Mouse (Mus musculus) activated CD4-positive, CD25-positive, alpha-beta regulatory T cell, adult 4 months (primary cell): ENCODE results near the gene Sdk1. TPM values are rescaled to one million over a fixed set of nuclear protein-coding genes. Genes with fewer than 3 reads are reported as not detected.

Experiments used
- ATAC-seq: one replicate; pipeline ENCODE4 v1.8.0; 2017
- polyA plus RNA-seq, 2 experiments: library from polyadenylated mRNA; unstranded; fragments of 100-300 nt; shearing (Covaris generic); gene quantifications; one replicate each; pipeline ENCODE4 v1.2.1; 2017

Sdk1 gene
- polyA plus RNA-seq, 2 experiments from 2014 or later = 0.19 TPM; not detected in 1

DNA sequence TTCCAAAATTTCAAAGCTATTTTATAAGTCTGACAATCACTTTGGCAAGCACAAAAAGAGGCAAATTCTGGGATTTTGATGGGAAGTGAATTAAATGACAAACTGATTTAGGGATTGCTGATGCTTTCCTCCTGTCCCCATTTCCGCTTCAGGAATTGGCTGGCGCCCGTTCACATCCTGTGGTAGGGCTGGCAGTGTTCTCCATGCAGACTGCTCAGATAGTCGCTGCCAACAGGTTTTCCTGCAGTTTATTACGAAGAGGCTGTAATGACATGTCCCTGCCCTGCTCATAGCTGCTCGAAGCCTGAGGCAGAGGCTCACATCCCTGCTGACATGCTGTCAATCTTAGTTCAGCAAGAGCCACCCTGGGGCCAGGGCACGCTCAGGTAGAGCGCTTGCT is 908.3 kb downstream of the Sdk1 start:
- no peak for ATAC-seq

DNA sequence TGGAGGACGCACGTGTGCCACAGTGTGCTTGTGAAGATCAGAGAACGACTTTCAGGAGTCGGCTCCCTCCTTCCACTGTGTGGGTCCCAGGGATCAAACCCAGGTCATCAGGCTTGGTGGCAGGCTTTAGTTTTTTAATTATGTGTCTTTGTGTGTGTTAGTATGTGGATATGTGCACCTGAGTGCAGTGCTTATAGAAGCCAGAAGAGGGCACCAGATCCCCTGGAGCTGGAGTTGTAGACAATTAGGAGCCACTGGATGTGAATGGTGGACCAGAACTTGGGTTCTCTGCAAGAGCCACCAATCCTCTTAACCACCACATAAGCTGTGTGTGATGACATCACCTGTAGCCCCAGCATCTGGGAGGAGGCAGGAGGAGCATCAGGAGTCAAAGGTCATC is 909.5 kb downstream of the Sdk1 start:
- ATAC-seq = no peak

DNA sequence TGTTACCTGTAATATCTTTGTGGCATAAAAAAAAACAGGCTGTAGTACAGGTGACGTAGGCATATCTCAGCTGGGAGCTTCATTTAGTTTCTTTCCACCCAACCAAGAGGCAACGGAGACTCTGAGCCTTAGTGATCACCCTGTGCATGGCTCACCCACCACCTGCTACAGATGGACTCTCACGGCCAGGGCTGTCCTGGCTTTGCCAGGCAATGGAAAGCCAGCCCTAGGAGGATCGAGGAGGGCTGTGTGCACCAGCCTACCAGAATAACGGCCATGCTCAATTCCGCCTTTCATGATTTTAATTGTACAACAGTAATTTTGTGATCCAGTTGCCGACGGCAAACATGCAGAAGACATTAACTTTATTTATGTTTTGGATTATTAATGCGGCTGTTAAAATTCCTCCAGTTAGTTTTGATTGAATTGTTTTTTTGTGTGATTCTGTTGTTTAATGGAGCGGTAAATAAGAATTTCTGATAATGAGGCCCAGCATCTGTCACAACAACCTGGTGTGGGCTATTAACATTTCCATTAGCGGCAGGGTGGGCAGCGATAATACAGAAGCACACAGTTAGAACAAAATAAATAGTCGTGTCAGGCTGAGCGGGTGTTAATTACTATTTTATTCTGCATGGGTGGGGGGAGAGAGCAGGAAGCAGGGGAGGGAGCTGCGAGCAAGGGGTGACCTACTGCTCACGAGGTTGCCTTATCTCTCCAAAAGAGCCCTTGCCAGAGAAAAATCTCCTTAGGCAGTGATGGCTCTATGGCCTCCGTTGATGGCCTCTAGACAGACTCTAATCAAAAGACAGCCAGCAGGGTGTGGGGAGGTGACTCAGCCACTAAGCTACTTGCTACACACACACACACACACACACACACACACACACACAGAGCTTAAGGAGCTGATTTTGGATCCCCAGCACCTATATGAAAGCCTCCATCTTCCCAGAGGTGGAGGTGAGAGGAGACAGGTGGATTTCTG is 915.9 kb downstream of the Sdk1 start:
- ATAC-seq = no peak

DNA sequence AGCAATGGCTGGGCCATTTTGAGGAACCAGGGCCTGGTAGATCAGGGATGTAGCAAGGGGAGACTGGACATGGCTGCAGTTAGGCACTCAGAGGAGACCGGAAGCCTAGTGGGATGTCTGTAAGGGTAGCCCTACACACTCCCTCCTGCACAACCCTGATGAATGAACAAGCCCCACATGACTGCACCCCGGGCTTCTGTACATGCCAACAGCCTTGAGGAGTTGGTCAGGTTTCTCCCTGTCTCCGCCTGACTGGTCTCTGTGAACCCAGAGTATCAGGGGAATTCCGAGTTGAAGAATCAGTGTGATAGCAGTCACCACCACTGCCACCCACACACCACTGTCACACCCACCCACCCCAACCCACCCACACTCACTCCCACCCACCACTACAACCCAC is 922.2 kb downstream of the Sdk1 start:
- ATAC-seq = no peak

DNA sequence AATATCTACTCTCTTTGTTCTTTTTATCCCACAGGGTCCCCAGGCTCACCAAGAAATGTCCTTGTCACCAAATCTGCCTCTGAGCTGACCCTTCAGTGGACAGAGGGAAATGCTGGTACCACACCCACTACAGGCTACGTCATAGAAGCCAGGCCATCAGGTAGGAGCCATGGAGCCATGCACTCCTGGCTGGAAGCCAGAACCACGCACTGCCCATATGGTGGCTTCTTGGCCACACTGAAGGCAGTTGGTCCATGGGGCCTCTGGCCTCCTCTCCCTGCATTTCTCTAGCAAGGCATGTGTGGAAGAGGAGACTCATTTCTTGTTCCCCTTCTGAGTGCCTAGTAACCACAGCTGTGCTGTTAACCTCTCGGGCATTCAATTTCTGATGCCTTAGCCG is 932.3 kb downstream of the Sdk1 start:
- ATAC-seq = no peak

DNA sequence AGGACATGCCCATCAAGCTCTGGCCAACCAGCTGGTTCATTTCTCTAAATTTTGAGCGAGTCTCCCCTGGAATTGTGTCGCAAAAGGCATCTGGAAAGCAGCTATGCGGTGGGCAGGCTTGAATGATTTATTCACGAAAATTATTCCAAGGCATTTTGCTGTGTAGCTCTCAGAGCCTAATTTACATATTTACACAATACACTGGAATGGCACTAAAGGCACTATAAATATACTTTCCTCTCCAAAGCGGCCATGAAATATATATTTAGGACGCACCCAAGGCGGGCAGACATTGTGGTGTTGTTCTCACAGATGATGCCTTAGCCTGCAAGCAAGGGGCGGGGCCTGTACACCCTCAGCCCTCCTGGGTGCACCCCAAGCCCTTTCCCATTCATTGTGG is 936.9 kb downstream of the Sdk1 start:
- no peak for ATAC-seq

DNA sequence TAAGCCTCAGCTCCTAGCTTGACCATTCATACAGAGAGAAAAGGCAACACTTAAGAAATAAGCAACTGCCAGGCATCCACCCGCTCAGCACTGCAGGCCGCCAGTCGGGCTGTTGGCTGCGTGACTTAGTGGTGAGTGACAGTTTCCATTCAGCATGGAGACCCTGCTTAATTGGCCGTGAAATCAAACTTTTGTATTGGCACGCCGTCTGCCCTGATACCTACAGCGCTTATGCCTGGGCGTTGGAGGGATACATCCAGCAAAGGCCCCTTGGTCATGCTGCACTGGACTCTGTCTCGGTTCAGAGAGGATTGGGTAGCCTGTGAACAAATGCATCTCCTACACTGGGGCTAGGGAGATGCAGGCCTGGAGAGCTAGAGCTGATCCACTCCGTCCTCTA is 938.0 kb downstream of the Sdk1 start:
- no peak for ATAC-seq

DNA sequence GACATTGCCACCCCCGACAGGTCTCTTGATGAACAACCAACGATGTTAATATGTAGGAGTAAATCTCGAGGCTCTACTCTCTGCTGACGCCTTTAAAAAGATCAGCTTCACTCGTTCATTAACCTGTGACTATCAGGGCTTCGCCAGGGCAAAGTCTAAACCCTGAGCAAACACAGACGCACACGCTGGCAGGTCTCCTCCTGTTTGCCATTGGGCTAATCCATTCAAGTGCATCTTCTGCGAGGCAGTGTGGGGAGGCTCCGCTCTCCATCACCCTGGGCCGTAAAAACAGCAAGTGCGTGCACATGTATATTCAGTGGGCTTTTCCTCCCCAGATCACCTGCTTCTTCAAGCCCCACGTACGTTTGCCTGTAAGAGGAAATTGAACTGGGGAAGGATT is 940.6 kb downstream of the Sdk1 start:
- no peak for ATAC-seq

DNA sequence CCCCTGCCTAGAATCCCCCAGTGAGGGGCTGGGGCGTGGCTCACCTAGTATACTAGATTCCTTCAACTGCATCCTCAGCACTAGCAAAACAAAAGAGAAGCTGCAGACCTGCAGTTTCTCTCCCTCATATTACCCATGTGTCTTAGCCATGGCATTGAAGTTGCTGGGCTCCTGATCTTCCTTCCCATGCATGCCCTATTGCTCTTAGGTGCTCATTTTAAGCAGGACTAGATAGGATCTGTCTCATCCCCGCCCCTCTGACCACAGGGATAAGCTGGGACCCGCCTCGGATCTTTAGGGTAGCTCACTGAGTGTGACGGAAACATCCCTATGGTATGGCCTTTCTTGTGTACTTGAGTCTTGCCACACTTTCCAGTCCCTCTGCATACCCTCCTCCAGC is 947.5 kb downstream of the Sdk1 start:
- ATAC-seq = no peak

DNA sequence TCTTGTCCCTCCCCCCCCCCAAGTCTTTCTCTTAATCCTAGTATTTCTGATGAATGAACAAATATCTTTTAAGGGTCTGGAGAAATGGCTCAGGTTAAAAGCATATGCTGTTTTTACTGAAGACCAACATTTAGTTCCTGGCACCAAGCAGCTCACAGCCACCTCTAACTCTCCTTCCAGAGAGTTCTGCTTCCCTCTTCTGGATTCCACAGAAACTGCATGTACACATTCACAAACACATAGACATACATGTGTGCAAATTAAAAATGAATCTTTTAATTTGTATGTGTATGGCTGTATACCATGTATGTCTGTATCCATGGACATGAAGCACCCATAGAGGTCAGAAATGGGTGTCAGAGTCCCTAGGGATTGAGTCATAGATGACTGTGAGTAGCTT is 968.6 kb downstream of the Sdk1 start:
- no peak for ATAC-seq

DNA sequence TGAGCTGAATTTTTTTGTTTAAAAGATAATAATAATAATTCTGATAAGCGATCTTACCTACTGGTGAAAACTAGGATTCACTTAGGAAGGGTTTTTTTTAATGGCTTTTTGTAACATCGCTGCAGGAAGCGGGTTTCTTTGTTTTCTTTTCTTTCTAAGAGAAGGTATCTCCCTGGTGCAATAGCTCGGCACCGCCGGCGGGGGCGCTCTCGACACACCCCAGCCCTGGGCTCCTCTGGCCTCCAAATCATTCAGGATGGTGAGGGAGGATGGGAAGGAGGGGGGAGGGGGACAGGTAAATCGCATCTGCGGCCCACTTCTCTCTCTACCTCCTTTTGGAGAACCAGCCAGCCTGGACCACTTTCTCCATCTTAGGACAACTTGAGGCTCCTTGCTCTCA is 971.0 kb downstream of the Sdk1 start:
- no peak for ATAC-seq

DNA sequence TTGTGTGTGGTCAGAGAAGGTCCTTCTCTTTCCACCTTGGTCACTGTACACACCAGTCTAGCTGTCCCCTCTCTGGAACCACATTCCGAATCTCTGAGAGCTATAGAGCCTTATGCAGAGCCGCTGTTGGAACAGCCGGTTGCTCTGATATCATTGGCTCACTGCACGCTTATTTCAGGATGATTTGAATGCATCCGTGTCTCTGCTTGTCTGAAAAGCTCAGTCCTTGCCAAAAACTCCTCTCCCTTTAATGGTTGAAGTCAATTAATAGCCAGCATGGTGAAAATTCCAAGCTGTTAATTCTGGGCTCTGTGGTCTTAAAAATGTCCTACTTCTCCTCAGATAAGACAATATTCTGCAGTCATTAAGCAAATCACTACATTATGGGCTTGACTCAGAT is 974.7 kb downstream of the Sdk1 start:
- no peak for ATAC-seq

DNA sequence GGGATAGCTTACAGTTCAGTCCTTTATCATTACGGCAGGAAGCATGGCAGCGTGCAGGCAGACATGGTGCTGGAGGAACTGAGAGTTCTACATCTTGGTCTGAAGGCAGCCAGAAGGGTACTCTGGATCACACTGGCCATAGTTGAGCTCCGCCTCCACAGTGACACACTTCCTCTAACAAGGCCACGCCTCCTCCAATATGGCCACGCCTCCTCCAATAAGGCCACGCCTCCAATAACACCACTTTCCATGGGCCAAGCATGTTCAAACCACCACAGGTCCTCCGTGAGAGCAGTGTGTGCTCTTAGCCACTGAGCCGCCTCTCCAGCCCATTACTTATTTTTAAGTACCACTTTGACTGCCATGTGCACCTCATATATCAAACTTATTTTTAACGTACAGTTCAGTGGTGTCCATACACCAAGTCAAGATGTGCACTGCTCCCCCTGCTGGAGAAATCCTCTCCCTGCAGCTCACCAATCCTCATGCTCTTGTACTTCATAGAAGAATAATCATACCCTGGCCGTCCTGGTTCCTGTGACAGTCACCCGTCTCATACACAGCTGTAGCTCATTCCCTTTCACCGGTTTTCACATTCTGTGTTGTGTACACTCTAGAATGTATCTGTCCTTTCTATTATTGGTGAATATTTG is 979.7 kb downstream of the Sdk1 start:
- ATAC-seq = no peak

DNA sequence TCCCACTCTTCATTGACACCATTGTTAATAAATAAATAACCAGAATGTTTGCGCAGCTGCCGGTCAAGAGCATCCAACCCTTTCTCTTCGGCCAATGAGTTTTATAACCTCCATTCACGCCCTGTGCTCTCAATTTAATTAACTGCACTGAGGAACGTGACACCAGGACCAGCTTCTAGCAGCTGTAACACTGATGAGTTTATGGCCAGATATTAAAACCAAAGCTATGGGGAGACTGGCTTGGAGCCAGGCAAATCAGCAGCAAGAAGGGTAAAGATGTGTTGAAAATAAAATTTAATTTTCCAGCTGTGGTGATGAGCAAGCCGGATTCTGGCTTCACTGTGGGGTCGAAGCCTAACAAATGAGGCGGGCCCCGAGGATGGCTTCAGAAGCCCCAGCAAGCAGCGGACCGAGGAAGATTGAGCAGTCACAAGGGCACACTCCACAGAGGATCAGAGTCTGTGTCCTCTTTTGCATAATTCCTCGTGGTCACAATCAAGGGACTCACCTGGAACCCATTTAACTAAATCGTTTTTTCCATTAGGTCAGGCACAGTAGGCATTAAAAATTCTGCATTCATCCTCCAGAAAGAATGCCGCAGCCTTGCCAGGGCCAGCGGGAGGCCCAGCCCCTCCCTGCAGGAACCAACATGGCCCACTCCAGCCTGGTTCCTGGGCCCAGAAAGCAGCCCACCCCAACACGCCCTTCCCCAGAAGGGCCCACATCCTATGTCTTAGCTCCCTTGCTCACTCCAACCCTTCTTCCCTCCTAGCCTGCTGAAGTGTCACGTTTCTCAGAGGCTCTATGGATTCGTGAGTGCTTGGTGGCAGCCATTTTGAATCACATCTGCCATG is 987.9 kb downstream of the Sdk1 start:
- ATAC-seq = no peak

DNA sequence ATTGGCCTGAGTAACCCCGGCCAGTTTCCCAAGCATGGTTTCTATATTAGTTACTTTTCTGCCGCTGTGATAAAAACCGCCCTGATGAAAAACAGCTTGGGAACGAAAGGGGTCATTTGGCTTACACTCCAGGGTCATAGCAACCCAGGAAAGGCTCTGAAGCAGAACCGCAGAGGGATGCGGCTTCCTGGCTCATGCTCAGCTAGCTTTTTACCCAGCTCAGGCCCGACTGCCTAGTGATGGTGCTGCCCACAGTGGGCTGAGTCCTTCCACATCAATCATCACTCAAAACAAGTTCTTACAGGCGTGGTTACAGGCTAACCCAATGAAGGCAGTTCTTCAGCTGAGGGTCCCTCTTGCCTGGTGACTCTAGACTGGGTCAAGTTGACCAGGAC is 988.5 kb downstream of the Sdk1 start:
- no peak for ATAC-seq

DNA sequence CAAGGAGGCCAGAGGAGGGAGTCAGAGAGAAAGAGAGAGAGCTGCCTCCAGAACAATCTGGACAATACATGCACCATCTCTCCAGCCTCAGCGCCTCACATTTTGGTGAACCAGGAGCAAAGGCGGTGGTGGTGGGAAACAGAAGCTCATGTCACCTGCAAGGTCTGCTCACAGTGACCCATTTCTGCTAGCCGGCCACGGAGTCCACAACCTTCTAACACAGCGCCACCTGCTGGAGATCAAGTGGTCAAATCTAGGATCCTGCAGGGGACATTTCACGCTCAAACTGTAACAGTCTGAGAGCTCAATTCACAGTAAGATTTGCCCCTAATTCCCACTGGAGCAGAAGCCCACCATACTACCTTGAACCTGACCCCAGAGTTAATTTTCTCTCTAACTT is 999.0 kb downstream of the Sdk1 start:
- ATAC-seq = no peak

DNA sequence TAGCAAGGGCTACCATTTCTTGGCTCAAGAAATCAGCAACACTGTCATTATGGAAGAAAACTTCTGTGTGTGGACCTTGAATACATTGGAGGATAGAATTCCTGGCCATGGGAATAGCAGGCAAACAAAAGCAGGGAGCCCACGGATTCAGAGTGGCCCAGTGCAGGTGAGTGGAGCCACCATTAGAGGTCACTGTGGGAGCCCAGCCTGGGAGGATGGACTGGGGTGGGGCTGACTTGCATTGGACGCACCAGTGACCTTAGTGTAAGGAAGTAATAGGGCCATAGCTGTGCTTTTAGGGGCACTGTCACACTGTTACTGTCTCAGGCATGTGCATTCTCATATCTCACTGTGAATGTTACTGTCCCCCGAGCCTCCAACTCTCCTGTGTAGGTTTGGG is 1001.3 kb downstream of the Sdk1 start:
- no peak for ATAC-seq

DNA sequence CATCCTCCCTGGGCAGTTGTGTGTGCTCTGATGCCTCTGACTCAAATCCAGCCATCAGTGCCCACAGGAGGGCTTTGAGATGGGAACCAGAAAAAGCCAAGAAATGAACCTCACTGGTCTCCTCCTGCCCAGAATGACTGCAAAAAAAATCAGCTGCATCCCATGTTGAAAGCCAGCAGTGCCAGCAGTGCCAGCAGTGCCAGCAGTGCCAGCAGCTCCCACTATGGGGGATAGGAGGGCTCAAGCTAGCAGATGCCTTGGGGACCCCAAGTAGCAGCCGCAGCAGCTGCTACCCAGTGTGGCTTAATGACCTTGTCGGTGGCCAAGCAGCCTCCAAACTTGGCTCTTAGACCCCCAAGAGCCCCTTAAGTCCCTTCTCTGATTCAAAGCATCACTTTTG is 1001.8 kb downstream of the Sdk1 start:
- ATAC-seq = no peak

DNA sequence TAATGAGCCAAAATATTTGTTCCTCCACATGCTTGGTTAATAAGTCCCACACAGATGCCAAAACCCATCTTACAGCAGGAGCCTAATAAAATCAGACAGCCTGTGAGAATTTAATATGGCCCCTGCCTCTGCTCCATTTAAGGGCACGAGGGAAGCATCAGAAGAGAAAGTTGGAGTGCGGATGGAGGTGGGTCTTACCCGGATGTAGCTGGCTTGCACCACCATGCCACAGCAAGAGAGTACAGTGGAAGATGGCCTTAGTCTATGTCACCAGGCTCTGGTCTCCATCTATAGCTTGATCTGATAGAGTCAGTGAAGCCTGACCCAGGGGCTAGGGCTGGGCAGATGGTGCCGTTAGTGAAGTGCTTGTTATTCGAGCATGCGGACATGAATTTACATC is 1014.9 kb downstream of the Sdk1 start:
- no peak for ATAC-seq

DNA sequence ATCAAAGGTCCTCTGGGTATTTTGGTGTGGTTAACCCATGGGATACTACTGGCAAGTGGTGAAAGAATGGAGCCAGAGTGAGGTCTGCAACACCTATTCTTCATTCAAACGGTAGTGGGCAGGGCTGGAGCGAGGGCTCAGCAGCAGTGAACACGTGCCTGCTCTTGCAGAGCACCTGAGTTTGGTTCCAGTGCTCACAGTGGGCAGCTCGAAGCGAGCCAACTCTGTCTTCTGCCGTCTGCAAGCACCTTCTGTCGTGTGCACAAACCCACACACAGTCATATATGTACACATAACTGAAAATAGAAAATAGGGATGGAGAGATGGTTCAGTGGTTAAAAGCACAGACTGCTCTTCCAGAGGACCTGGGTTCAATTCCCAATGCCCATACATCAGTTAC is 1017.4 kb downstream of the Sdk1 start:
- ATAC-seq = no peak

DNA sequence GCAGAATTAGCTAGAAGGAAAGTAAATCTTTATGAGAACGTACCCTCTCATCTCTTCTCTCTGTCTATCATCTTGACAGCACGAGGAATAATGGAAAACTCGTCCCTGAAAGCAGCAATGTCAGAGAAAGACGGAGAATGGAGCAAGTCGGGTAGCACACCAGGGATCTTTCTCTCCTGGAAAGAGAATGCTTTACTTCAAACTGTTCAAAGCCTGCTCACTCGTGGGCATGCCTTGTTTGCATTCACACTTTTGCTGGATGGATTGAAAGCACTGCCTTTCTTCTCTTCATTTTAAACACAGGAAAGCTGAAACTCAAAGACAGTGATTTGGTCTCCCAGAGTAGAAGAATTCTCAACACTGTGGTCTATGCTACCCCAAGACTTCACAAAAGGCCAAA is 1020.8 kb downstream of the Sdk1 start:
- no peak for ATAC-seq
